Mouse (Mus musculus) embryonic facial prominence, embryonic 11.5 days (tissue): ENCODE data around the gene Evx2. TPM values are rescaled to one million over a fixed set of nuclear protein-coding genes. Genes with fewer than 3 reads are reported as not detected.

Experiments used
- ATAC-seq: fragments of 200-750 bp; cut with Nextera tagmentation; replicated peaks from 2 replicates; pipeline ENCODE4 v1.8.0; 2017; ENCODE audit warnings: low read depth; ENCODE audit not compliant: insufficient number of reproducible peaks, low FRiP score, low TSS enrichment
- DNase-seq: peaks from one replicate; pipeline ENCODE4 v3.0.0-alpha.2; 2015; ENCODE audit warnings: low spot score
- H3K27ac ChIP-seq: fragments of 300-500 bp; sonication (generic); replicated peaks from 2 replicates; pipeline ENCODE4 v1.5.1; 2014; ENCODE audit warnings: mild to moderate bottlenecking, low read depth, low read length, control low read depth
- H3K27me3 ChIP-seq: fragments of 300-500 bp; sonication (generic); 2 replicates; pipeline ENCODE4 v1.6.1; 2014; ENCODE audit warnings: mild to moderate bottlenecking, low read length, moderate library complexity, mixed read lengths; ENCODE audit not compliant: control insufficient read depth, insufficient read depth
- H3K36me3 ChIP-seq: fragments of 300-500 bp; sonication (generic); replicated peaks from 2 replicates; pipeline ENCODE4 v1.6.1; 2014; ENCODE audit warnings: low read depth, mild to moderate bottlenecking, low read length, moderate library complexity, mixed read lengths; ENCODE audit not compliant: control insufficient read depth, insufficient read depth
- H3K4me1 ChIP-seq: fragments of 300-500 bp; sonication (generic); 2 replicates; pipeline ENCODE4 v1.6.1; 2014; ENCODE audit warnings: low read length, mixed read lengths; ENCODE audit not compliant: control insufficient read depth, insufficient read depth
- H3K4me2 ChIP-seq: fragments of 300-500 bp; sonication (generic); 2 replicates; pipeline ENCODE4 v1.6.1; 2014; ENCODE audit warnings: low read depth, mild to moderate bottlenecking, control low read depth, low read length, moderate library complexity
- H3K4me3 ChIP-seq: fragments of 300-500 bp; sonication (generic); 2 replicates; pipeline ENCODE4 v1.5.1; 2014; ENCODE audit warnings: low read depth, low read length, control low read depth
- H3K9ac ChIP-seq: fragments of 300-500 bp; sonication (generic); replicated peaks from 2 replicates; pipeline ENCODE4 v1.6.1; 2014; ENCODE audit warnings: mild to moderate bottlenecking, control low read depth, low read length
- H3K9me3 ChIP-seq: fragments of 300-500 bp; sonication (generic); replicated peaks from 2 replicates; pipeline ENCODE4 v1.6.1; 2016; ENCODE audit warnings: mild to moderate bottlenecking, low read length, inconsistent platforms, mixed read lengths; ENCODE audit not compliant: control insufficient read depth
- WGBS: fragments of 180-500 bp; shearing (Covaris S2); extraction: QIAGEN DNeasy Blood & Tissue Kit; methylation state at CpG from one replicate; pipeline ENCODE4 v1.1.7; 2014; 5-methylcytosine and 5-hydroxymethylcytosine counted together
- polyA plus RNA-seq: library from polyadenylated mRNA; unstranded; fragments of >200 nt; fragmentation: Nextera tagmentation; extraction: Ambion mirVana; gene quantifications from 2 replicates; pipeline ENCODE4 v1.2.1, GENCODE M21; 2014

Gene Evx2
- polyA plus RNA-seq, 1 experiment from 2014 or later = 0.10 TPM

GRCm38 (mm10) chr2:74675666-74676282, 16.4 kb upstream of the Evx2 start:
- no peak for DNase-seq
- ATAC-seq = no peak
- Histone ChIP-seq H3K9ac (no peak overlapping the region), H3K4me1 (no peaks in the 10 kb centered on the region; the same call in 1 of the 2 replicates), H3K36me3 (no peaks in the 10 kb centered on the region), H3K4me2 (no peak overlapping the region), H3K4me3 (no peak overlapping the region), H3K27ac (no peak overlapping the region), H3K9me3 (no peaks in the 10 kb centered on the region), H3K27me3 (peaks cover 88% of the 10 kb centered on the region)
- 5% methylated on average over 24 of the region's 24 CpGs for WGBS

- Histone ChIP-seq H3K27me3 (peaks cover 85% of the 10 kb centered on the region), H3K36me3 (no peaks in the 10 kb centered on the region), H3K9ac (no peak within 1 kb of the TSS), H3K4me2 (no peak within 1 kb of the TSS), H3K4me3 (no peak within 1 kb of the TSS), H3K9me3 (no peaks in the 10 kb centered on the region), H3K4me1 (no peaks in the 10 kb centered on the region; the same call in 1 of the 2 replicates), H3K27ac (no peak within 1 kb of the TSS)
- DNase-seq (no peak), ATAC-seq (no peak)
- 2% methylated on average over 47 of the region's 47 CpGs for WGBS
Measured at GRCm38 (mm10) chr2:74674881-74675665, 15.7 kb upstream of the Evx2 start, which contains the start of gene Hoxd12. Gene Hoxd12, plus strand, starts transcription at chr2:74675013.

- no peak for ATAC-seq
- no peak for DNase-seq
Measured at GRCm38 (mm10) chr2:74673835-74674425, 14.6 kb upstream of the Evx2 start.

GRCm38 (mm10) chr2:74672481-74673362, 13.4 kb upstream of the Evx2 start:
- no peak overlapping the region for H3K27ac ChIP-seq
- H3K4me1 ChIP-seq = peaks cover 7% of the 10 kb centered on the region
- H3K9me3 ChIP-seq = no peaks in the 10 kb centered on the region
- H3K36me3 ChIP-seq = no peaks in the 10 kb centered on the region
- peak overlapping the region; percentile 42 for H3K4me2 ChIP-seq
- ATAC-seq (no peak), DNase-seq (peak; percentile 80)
- no peak overlapping the region; the same call in 1 of the 2 replicates for H3K9ac ChIP-seq
- peaks cover 84% of the 10 kb centered on the region for H3K27me3 ChIP-seq
- WGBS = 1% methylated on average over 40 of the region's 40 CpGs
- 0 out of 2 replicates have a peak overlapping the region, but pooled peaks have one; percentile 12 for H3K4me3 ChIP-seq

More at GRCm38 (mm10) chr2:74673835-74674425, 14.6 kb upstream of the Evx2 start:
- H3K9ac ChIP-seq = no peak overlapping the region
- no peak overlapping the region for H3K4me3 ChIP-seq
- H3K4me2 ChIP-seq = no peak overlapping the region
- WGBS = 1% methylated on average over 24 of the region's 24 CpGs
- no peaks in the 10 kb centered on the region for H3K9me3 ChIP-seq
- H3K36me3 ChIP-seq = no peaks in the 10 kb centered on the region
- H3K27ac ChIP-seq = no peak overlapping the region
- H3K27me3 ChIP-seq = peaks cover 83% of the 10 kb centered on the region
- no peaks in the 10 kb centered on the region; the same call in 1 of the 2 replicates for H3K4me1 ChIP-seq

GRCm38 (mm10) chr2:74671847-74672246, 12.5 kb upstream of the Evx2 start:
- 3% methylated on average over 5 of the region's 5 CpGs for WGBS
- Histone ChIP-seq H3K4me2 (no peak overlapping the region), H3K9me3 (no peaks in the 10 kb centered on the region), H3K4me1 (peaks cover 7% of the 10 kb centered on the region), H3K27me3 (peaks cover 83% of the 10 kb centered on the region), H3K4me3 (no peak overlapping the region), H3K27ac (no peak overlapping the region), H3K36me3 (no peaks in the 10 kb centered on the region), H3K9ac (no peak overlapping the region)
- DNase-seq = no peak
- no peak for ATAC-seq

- Histone ChIP-seq H3K4me2 (no peak overlapping the region), H3K4me1 (peaks cover 7% of the 10 kb centered on the region), H3K4me3 (no peak overlapping the region), H3K27ac (no peak overlapping the region), H3K9ac (no peak overlapping the region), H3K9me3 (no peaks in the 10 kb centered on the region), H3K27me3 (peaks cover 82% of the 10 kb centered on the region), H3K36me3 (no peaks in the 10 kb centered on the region)
- WGBS = 2% methylated on average over 3 of the region's 3 CpGs
- ATAC-seq (no peak), DNase-seq (no peak)
Measured at GRCm38 (mm10) chr2:74670632-74671188, 11.4 kb upstream of the Evx2 start.

GRCm38 (mm10) chr2:74669650-74670235, 10.4 kb upstream of the Evx2 start:
- Histone ChIP-seq H3K9ac (no peak overlapping the region), H3K4me2 (no peak overlapping the region), H3K9me3 (no peaks in the 10 kb centered on the region), H3K27me3 (peaks cover 78% of the 10 kb centered on the region), H3K36me3 (no peaks in the 10 kb centered on the region), H3K4me1 (peaks cover 7% of the 10 kb centered on the region), H3K4me3 (no peak overlapping the region), H3K27ac (no peak overlapping the region)
- ATAC-seq (no peak), DNase-seq (no peak)
- WGBS = under 1% methylated on average over 14 of the region's 14 CpGs
